Mouse (Mus musculus): ENCODE data around the gene Pbx1.

- no peak for TF ChIP-seq POLR2A (IDR thresholded peaks at IDR 0.05; ENCODE audit: low read depth, low read length)
- no peak for TF ChIP-seq CTCF (IDR thresholded peaks at IDR 0.05; ENCODE audit: extremely low read depth, insufficient read length, insufficient replicate concordance, low read depth, low read length)
These were observed 163.1 kb downstream of the Pbx1 start for GRCm38 (mm10) chr1:168268751-168269623.

Measured in small intestine, adult 2 months (tissue).